Mouse (Mus musculus) limb, embryonic 14.5 days (tissue): ENCODE data around the gene Il5. TPM values are rescaled to one million over a fixed set of nuclear protein-coding genes. Genes with fewer than 3 reads are reported as not detected.

ENCODE experiments used
- ATAC-seq: fragments of 200-750 bp; cut with Nextera tagmentation; 2 replicates; pipeline ENCODE4 v1.8.0; 2017; ENCODE audit warnings: low read depth, moderate number of reproducible peaks, moderate TSS enrichment; ENCODE audit not compliant: low FRiP score
- DNase-seq: peaks from one replicate; pipeline ENCODE4 v3.0.0-alpha.2; 2015; ENCODE audit warnings: low spot score
- H3K27ac ChIP-seq: fragments of 300-500 bp; sonication (generic); replicated peaks from 2 replicates; pipeline ENCODE4 v1.5.1; 2014; ENCODE audit warnings: low read depth, mild to moderate bottlenecking, low read length, moderate library complexity, mixed read lengths
- H3K27me3 ChIP-seq: fragments of 300-500 bp; sonication (generic); 2 replicates; pipeline ENCODE4 v1.6.1; 2014; ENCODE audit warnings: low read length, mixed read lengths; ENCODE audit not compliant: control insufficient read depth, insufficient read depth
- H3K36me3 ChIP-seq: fragments of 300-500 bp; sonication (generic); 2 replicates; pipeline ENCODE4 v1.6.1; 2014; ENCODE audit warnings: mild to moderate bottlenecking, low read length, moderate library complexity, mixed read lengths; ENCODE audit not compliant: control insufficient read depth, insufficient read depth
- H3K4me1 ChIP-seq: fragments of 300-500 bp; sonication (generic); 2 replicates; pipeline ENCODE4 v1.6.1; 2014; ENCODE audit warnings: antibody characterized with exemption, low read length, mixed read lengths; ENCODE audit not compliant: control insufficient read depth, insufficient read depth
- H3K4me2 ChIP-seq: fragments of 300-500 bp; sonication (generic); replicated peaks from 2 replicates; pipeline ENCODE4 v1.6.1; 2014; ENCODE audit warnings: low read depth, mild to moderate bottlenecking, low read length, moderate library complexity; ENCODE audit not compliant: severe bottlenecking
- H3K4me3 ChIP-seq: fragments of 300-500 bp; sonication (generic); replicated peaks from 2 replicates; pipeline ENCODE4 v1.5.1; 2014; ENCODE audit warnings: low read length
- H3K9ac ChIP-seq: fragments of 300-500 bp; sonication (generic); 2 replicates; pipeline ENCODE4 v1.6.1; 2014; ENCODE audit warnings: mild to moderate bottlenecking, low read depth, low read length, moderate library complexity; ENCODE audit not compliant: severe bottlenecking
- H3K9me3 ChIP-seq: fragments of 300-500 bp; sonication (generic); 2 replicates; pipeline ENCODE4 v1.6.1; 2016; ENCODE audit warnings: low read length; ENCODE audit not compliant: control insufficient read depth
- POLR2A ChIP-seq: fragments of 200-500 bp; IDR thresholded peaks from 2 replicates; pipeline ENCODE4 v1.8.0; 2012; ENCODE audit warnings: inconsistent platforms, mild to moderate bottlenecking, moderate library complexity, borderline replicate concordance; ENCODE audit not compliant: insufficient read depth, insufficient read length; ENCODE audit errors: extremely low read depth
- WGBS: fragments of 180-500 bp; shearing (Covaris S2); extraction: QIAGEN DNeasy Blood & Tissue Kit; methylation state at CpG from one replicate; pipeline ENCODE4 v1.1.7; 2014; 5-methylcytosine and 5-hydroxymethylcytosine counted together
- polyA plus RNA-seq, 2 experiments: library from polyadenylated mRNA; depleted of rRNA in 1 of 2; stranded (reverse) in 1 of 2; unstranded in 1 of 2; fragments of >200 nt; fragmentation: Nextera tagmentation in 1 of 2; extraction: Ambion mirVana in 1 of 2; gene quantifications; 2 replicates each; pipeline versions ENCODE4 v1.2.1 to v1.2.3; 2012 to 2014

Gene Il5
- polyA plus RNA-seq, 2 experiments: not detected

GRCm38 (mm10) chr11:53761284-53761683, 40.7 kb downstream of the Il5 start:
- ATAC-seq (no peak), DNase-seq (no peak)
- Histone ChIP-seq H3K4me2 (no peak overlapping the region), H3K9ac (no peak overlapping the region), H3K36me3 (no peaks in the 10 kb centered on the region), H3K27me3 (no peaks in the 10 kb centered on the region), H3K4me3 (no peak overlapping the region), H3K27ac (no peak overlapping the region), H3K9me3 (no peaks in the 10 kb centered on the region), H3K4me1 (peaks cover 41% of the 10 kb centered on the region)
- 71% methylated on average over 5 of the region's 5 CpGs for WGBS
- no peak for TF ChIP-seq POLR2A

GRCm38 (mm10) chr11:53761822-53762221, 41.2 kb downstream of the Il5 start:
- no peaks in the 10 kb centered on the region for H3K27me3 ChIP-seq
- ATAC-seq (no peak), DNase-seq (no peak)
- no peak overlapping the region for H3K9ac ChIP-seq
- no peak overlapping the region for H3K4me2 ChIP-seq
- no peak overlapping the region for H3K4me3 ChIP-seq
- TF ChIP-seq POLR2A: no peak
- H3K27ac ChIP-seq: peak overlapping the region; percentile 50; the same call in 1 of the 2 replicates
- WGBS: 51% methylated on average over 2 of the region's 2 CpGs
- no peaks in the 10 kb centered on the region for H3K9me3 ChIP-seq
- peaks cover 41% of the 10 kb centered on the region for H3K4me1 ChIP-seq
- no peaks in the 10 kb centered on the region for H3K36me3 ChIP-seq

- peak overlapping the region; percentile 74 for H3K4me2 ChIP-seq
- H3K9ac ChIP-seq: no peak overlapping the region
- no peaks in the 10 kb centered on the region for H3K27me3 ChIP-seq
- H3K4me3 ChIP-seq: peak overlapping the region; percentile 37
- no peaks in the 10 kb centered on the region for H3K9me3 ChIP-seq
- ATAC-seq: no peak
- TF ChIP-seq POLR2A: no peak
- H3K27ac ChIP-seq: peak overlapping the region; percentile 84; the same call in 1 of the 2 replicates
- WGBS: 52% methylated on average over 2 of the region's 2 CpGs
- no peaks in the 10 kb centered on the region for H3K36me3 ChIP-seq
- peaks cover 41% of the 10 kb centered on the region for H3K4me1 ChIP-seq
- DNase-seq: no peak
These were observed 41.8 kb downstream of the Il5 start for GRCm38 (mm10) chr11:53762426-53762825.

- Histone ChIP-seq H3K36me3 (no peaks in the 10 kb centered on the region), H3K4me2 (peak overlapping the region; percentile 74), H3K27ac (peak overlapping the region; percentile 84), H3K27me3 (no peaks in the 10 kb centered on the region), H3K9ac (peak overlapping the region; percentile 62), H3K4me1 (peaks cover 41% of the 10 kb centered on the region), H3K9me3 (no peaks in the 10 kb centered on the region), H3K4me3 (peak overlapping the region; percentile 37)
- TF ChIP-seq POLR2A: no peak
- DNase-seq (peak; percentile 71), ATAC-seq (no peak; the same call in 1 of the 2 replicates)
- 2% methylated on average over 23 of the region's 23 CpGs for WGBS
These were observed 42.4 kb downstream of the Il5 start for GRCm38 (mm10) chr11:53762827-53763495.

GRCm38 (mm10) chr11:53763496-53764140, 43.0 kb downstream of the Il5 start:
- TF ChIP-seq POLR2A: peak; percentile 78; the same call in 1 of the 2 replicates
- H3K27me3 ChIP-seq: no peaks in the 10 kb centered on the region
- DNase-seq (peak; percentile 80), ATAC-seq (peak; percentile 88)
- H3K4me2 ChIP-seq: peak overlapping the region; percentile 74
- H3K4me3 ChIP-seq: peak overlapping the region; percentile 37
- H3K36me3 ChIP-seq: no peaks in the 10 kb centered on the region
- peak overlapping the region; percentile 84 for H3K27ac ChIP-seq
- peak overlapping the region; percentile 62 for H3K9ac ChIP-seq
- 4% methylated on average over 27 of the region's 33 CpGs for WGBS
- H3K4me1 ChIP-seq: peaks cover 41% of the 10 kb centered on the region
- no peaks in the 10 kb centered on the region for H3K9me3 ChIP-seq
